Mouse (Mus musculus) ES-E14 (cell line): ENCODE measurements around the gene Gm10134.

Experiments used
- HCFC1 ChIP-seq: IDR thresholded peaks from 2 replicates; pipeline ENCODE4 v1.6.1; 2012; ENCODE audit warnings: low read length, inconsistent platforms, borderline replicate concordance; ENCODE audit not compliant: insufficient read depth
- ZC3H11A ChIP-seq: IDR thresholded peaks from 2 replicates; pipeline ENCODE4 v1.6.1; 2012; ENCODE audit warnings: low read depth, mild to moderate bottlenecking, inconsistent platforms, low read length, borderline replicate concordance

- TF ChIP-seq ZC3H11A (no peak), HCFC1 (no peak)
These were observed 32.3 kb downstream of the Gm10134 start for GRCm38 (mm10) chr2:28537995-28538816.
